Mouse (Mus musculus): ENCODE measurements around the gene Fbln7. TPM values are rescaled to one million over a fixed set of nuclear protein-coding genes. Genes with fewer than 3 reads are reported as not detected.
A peak's percentile ranks its signal among the peaks of the same experiment; 100 is the strongest.

Fbln7 gene
- polyA plus RNA-seq, 1 experiment from 2014 or later, result 3.1 TPM

GRCm38 (mm10) chr2:128838611-128839010, 24.2 kb upstream of the Fbln7 start:
- Histone ChIP-seq H3K4me3 (no peak overlapping the region), H3K36me3 (peaks cover 89% of the 10 kb centered on the region), H3K9me3 (no peaks in the 10 kb centered on the region), H3K27me3 (ENCODE audit: insufficient read depth, poor library complexity, severe bottlenecking) (no peaks in the 10 kb centered on the region), H3K4me1 (replicated peaks) (no peaks in the 10 kb centered on the region), H3K27ac (no peak overlapping the region)
- 97% methylated on average over 3 of the region's 3 CpGs for WGBS
- no peak for DNase-seq (ENCODE audit: low spot score)

GRCm38 (mm10) chr2:128839501-128839900, 23.3 kb upstream of the Fbln7 start:
- Histone ChIP-seq H3K27me3 (ENCODE audit: insufficient read depth, poor library complexity, severe bottlenecking) (no peaks in the 10 kb centered on the region), H3K9me3 (no peaks in the 10 kb centered on the region), H3K4me1 (replicated peaks) (no peaks in the 10 kb centered on the region), H3K27ac (no peak overlapping the region), H3K4me3 (no peak overlapping the region), H3K36me3 (peaks cover 89% of the 10 kb centered on the region)
- no peak for DNase-seq (ENCODE audit: low spot score)
- 84% methylated on average over 2 of the region's 2 CpGs for WGBS

- H3K4me1 ChIP-seq (replicated peaks), result no peaks in the 10 kb centered on the region
- H3K36me3 ChIP-seq, result peaks cover 88% of the 10 kb centered on the region
- whole genome bisulfite sequencing, result 91% methylated on average over 8 of the region's 8 CpGs
- no peaks in the 10 kb centered on the region for H3K27me3 ChIP-seq (ENCODE audit: insufficient read depth, poor library complexity, severe bottlenecking)
- no peak overlapping the region for H3K27ac ChIP-seq
- DNase-seq (ENCODE audit: low spot score), result no peak
- no peaks in the 10 kb centered on the region for H3K9me3 ChIP-seq
- no peak overlapping the region for H3K4me3 ChIP-seq
These were observed 20.3 kb upstream of the Fbln7 start for GRCm38 (mm10) chr2:128842437-128842836.

- Histone ChIP-seq H3K4me3 (no peak overlapping the region), H3K36me3 (peaks cover 79% of the 10 kb centered on the region), H3K27me3 (ENCODE audit: insufficient read depth, poor library complexity, severe bottlenecking) (no peaks in the 10 kb centered on the region), H3K9me3 (no peaks in the 10 kb centered on the region), H3K4me1 (replicated peaks) (no peaks in the 10 kb centered on the region), H3K27ac (no peak overlapping the region)
- no peak for DNase-seq (ENCODE audit: low spot score)
- WGBS, result 97% methylated on average over 2 of the region's 2 CpGs
These were observed 12.7 kb upstream of the Fbln7 start for GRCm38 (mm10) chr2:128850036-128850435.

GRCm38 (mm10) chr2:128856673-128857072, 6.1 kb upstream of the Fbln7 start:
- H3K36me3 ChIP-seq, result peaks cover 15% of the 10 kb centered on the region
- no peaks in the 10 kb centered on the region for H3K9me3 ChIP-seq
- no peak for DNase-seq (ENCODE audit: low spot score)
- 89% methylated on average over 1 of the region's 1 CpGs for WGBS
- H3K4me3 ChIP-seq, result no peak overlapping the region
- H3K4me1 ChIP-seq (replicated peaks), result no peaks in the 10 kb centered on the region
- H3K27ac ChIP-seq, result no peak overlapping the region
- no peaks in the 10 kb centered on the region for H3K27me3 ChIP-seq (ENCODE audit: insufficient read depth, poor library complexity, severe bottlenecking)

- Histone ChIP-seq H3K9me3 (no peaks in the 10 kb centered on the region), H3K27me3 (ENCODE audit: insufficient read depth, poor library complexity, severe bottlenecking) (peaks cover 13% of the 10 kb centered on the region; the same call in 1 of the 2 replicates), H3K4me1 (replicated peaks) (peaks cover 5% of the 10 kb centered on the region), H3K4me3 (no peak overlapping the region), H3K36me3 (no peaks in the 10 kb centered on the region), H3K27ac (no peak overlapping the region)
- DNase-seq (ENCODE audit: low spot score), result no peak
- WGBS, result 90% methylated on average over 6 of the region's 6 CpGs
These were observed 3.8 kb upstream of the Fbln7 start for GRCm38 (mm10) chr2:128858962-128859361.

- Histone ChIP-seq H3K4me3 (no peak overlapping the region), H3K36me3 (no peaks in the 10 kb centered on the region), H3K4me1 (replicated peaks) (peaks cover 11% of the 10 kb centered on the region), H3K9me3 (no peaks in the 10 kb centered on the region), H3K27ac (no peak overlapping the region), H3K27me3 (ENCODE audit: insufficient read depth, poor library complexity, severe bottlenecking) (peaks cover 22% of the 10 kb centered on the region)
- 92% methylated on average over 3 of the region's 3 CpGs for WGBS
- no peak for DNase-seq (ENCODE audit: low spot score)
These were observed 2.9 kb upstream of the Fbln7 start for GRCm38 (mm10) chr2:128859861-128860260.

- Histone ChIP-seq H3K27ac (peak overlapping the region; percentile 72), H3K4me1 (replicated peaks) (peaks cover 11% of the 10 kb centered on the region), H3K9me3 (no peaks in the 10 kb centered on the region), H3K27me3 (ENCODE audit: insufficient read depth, poor library complexity, severe bottlenecking) (peaks cover 32% of the 10 kb centered on the region), H3K36me3 (no peaks in the 10 kb centered on the region), H3K4me3 (peak overlapping the region; percentile 60)
- peak; percentile 81 for DNase-seq (ENCODE audit: low spot score)
- under 1% methylated on average over 38 of the region's 38 CpGs for WGBS
These were observed 1.1 kb downstream of the Fbln7 start for GRCm38 (mm10) chr2:128863777-128864331.

- WGBS, result 65% methylated on average over 3 of the region's 3 CpGs
These were observed 2.3 kb downstream of the Fbln7 start for GRCm38 (mm10) chr2:128865061-128865460.

GRCm38 (mm10) chr2:128871656-128872055, 8.9 kb downstream of the Fbln7 start:
- no peaks in the 10 kb centered on the region for H3K36me3 ChIP-seq
- no peak for DNase-seq (ENCODE audit: low spot score)
- WGBS, result 76% methylated on average over 8 of the region's 8 CpGs

More at GRCm38 (mm10) chr2:128865061-128865460, 2.3 kb downstream of the Fbln7 start:
- no peak overlapping the region for H3K27ac ChIP-seq
- H3K4me3 ChIP-seq, result no peak overlapping the region
- H3K4me1 ChIP-seq (replicated peaks), result peaks cover 15% of the 10 kb centered on the region
- no peaks in the 10 kb centered on the region for H3K36me3 ChIP-seq
- peaks cover 32% of the 10 kb centered on the region for H3K27me3 ChIP-seq (ENCODE audit: insufficient read depth, poor library complexity, severe bottlenecking)
- DNase-seq (ENCODE audit: low spot score), result no peak
- H3K9me3 ChIP-seq, result no peaks in the 10 kb centered on the region

GRCm38 (mm10) chr2:128872256-128872655, 9.5 kb downstream of the Fbln7 start:
- WGBS, result 91% methylated on average over 9 of the region's 9 CpGs
- H3K27ac ChIP-seq, result no peak overlapping the region
- H3K27me3 ChIP-seq (ENCODE audit: insufficient read depth, poor library complexity, severe bottlenecking), result no peaks in the 10 kb centered on the region
- DNase-seq (ENCODE audit: low spot score), result no peak
- no peaks in the 10 kb centered on the region for H3K36me3 ChIP-seq
- no peaks in the 10 kb centered on the region for H3K9me3 ChIP-seq
- H3K4me3 ChIP-seq, result no peak overlapping the region
- peaks cover 10% of the 10 kb centered on the region; the same call in 1 of the 2 replicates for H3K4me1 ChIP-seq (replicated peaks)

More at GRCm38 (mm10) chr2:128871656-128872055, 8.9 kb downstream of the Fbln7 start:
- Histone ChIP-seq H3K9me3 (no peaks in the 10 kb centered on the region), H3K27ac (no peak overlapping the region), H3K4me1 (replicated peaks) (peaks cover 10% of the 10 kb centered on the region; the same call in 1 of the 2 replicates), H3K27me3 (ENCODE audit: insufficient read depth, poor library complexity, severe bottlenecking) (no peaks in the 10 kb centered on the region), H3K4me3 (no peak overlapping the region)

GRCm38 (mm10) chr2:128875526-128875925, 12.7 kb downstream of the Fbln7 start:
- Histone ChIP-seq H3K4me1 (replicated peaks) (peaks cover 5% of the 10 kb centered on the region; the same call in 1 of the 2 replicates), H3K36me3 (no peaks in the 10 kb centered on the region), H3K27me3 (ENCODE audit: insufficient read depth, poor library complexity, severe bottlenecking) (no peaks in the 10 kb centered on the region), H3K4me3 (no peak overlapping the region), H3K27ac (no peak overlapping the region), H3K9me3 (no peaks in the 10 kb centered on the region)
- WGBS, result 81% methylated on average over 8 of the region's 8 CpGs
- DNase-seq (ENCODE audit: low spot score), result no peak

- Histone ChIP-seq H3K36me3 (no peaks in the 10 kb centered on the region), H3K27me3 (ENCODE audit: insufficient read depth, poor library complexity, severe bottlenecking) (no peaks in the 10 kb centered on the region), H3K4me1 (replicated peaks) (no peaks in the 10 kb centered on the region), H3K4me3 (no peak overlapping the region), H3K27ac (no peak overlapping the region), H3K9me3 (no peaks in the 10 kb centered on the region)
- WGBS, result 73% methylated on average over 4 of the region's 4 CpGs
- DNase-seq (ENCODE audit: low spot score), result no peak
These were observed 18.5 kb downstream of the Fbln7 start for GRCm38 (mm10) chr2:128881236-128881635.

Measured in hindbrain, embryonic 10.5 days (tissue).